ENCODE assay signal across 15 mouse cellular contexts in the genomic region with DNA sequence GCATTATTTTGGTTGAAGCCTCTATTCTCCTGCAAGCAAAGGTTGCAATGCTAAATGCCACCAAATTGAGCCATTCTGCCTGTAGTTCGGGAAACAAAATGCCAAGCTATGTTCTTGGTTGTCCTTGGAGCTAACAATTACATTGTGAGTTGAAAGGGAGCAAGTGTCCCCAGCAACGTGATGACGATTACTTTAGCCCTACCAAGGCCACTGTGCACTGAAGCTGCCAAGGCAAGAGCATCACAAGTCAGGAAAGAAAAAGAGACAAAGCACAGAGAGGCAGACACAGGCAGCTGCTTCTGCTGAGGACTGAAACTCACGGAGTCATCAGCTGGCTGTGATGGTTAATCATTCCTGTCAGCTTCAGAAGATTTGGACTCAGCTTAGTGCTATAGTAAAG.
DNase-seq lines count a peak whose midpoint lies in the region.
"Had no signal": no experiment of that assay in that cellular context is flagged by ENCODE, and none has a peak within 500 bp of the region (broad histone marks: within the 10 kb centered on the region; RNA-seq: fewer than 3 reads in every experiment).

No protein-coding gene starts in this region.

- DNase-seq in ovary, adult 18-20 months (ENCODE audit: low spot score), result peak; percentile 24
- DNase-seq in ovary, postnatal 14 days (ENCODE audit: low spot score), result no peak
- peak; percentile 36 for DNase-seq in testis, postnatal 14 days (ENCODE audit: low spot score)
- no peak for DNase-seq in testis, postnatal 10 days (ENCODE audit: low spot score)
- DNase-seq in adrenal gland, postnatal 10 days, result peak; percentile 72
- DNase-seq in adrenal gland, postnatal 36 days, result peak; percentile 73 to 81
- no peak for DNase-seq in cerebellum, postnatal 14 days
- no peak for DNase-seq in gastrocnemius, adult 8-10 months (ENCODE audit: low spot score in 2 of 2)
- DNase-seq: cerebellum, adult 11 months; cerebellum, adult 2 months; cerebellum, postnatal 10 days; gastrocnemius, postnatal 14 days; heart, adult 2 months; heart, postnatal 14 days; heart, postnatal 4 days had no signal

Comparison
In these comparisons a context has a peak if more than half of its experiments do, and no peak if none do; other contexts are left out.
1. DNase-seq: peak in ovary, adult 18-20 months (single experiment), testis, postnatal 14 days (single experiment), adrenal gland, postnatal 10 days (single experiment) and adrenal gland, postnatal 36 days (2 of 2); none in ovary, postnatal 14 days (single experiment), testis, postnatal 10 days (single experiment), cerebellum, postnatal 14 days (0 of 2) and gastrocnemius, adult 8-10 months (0 of 2).